Comparison of ENCODE assay signal across 8 mouse cellular contexts in genomic region chr4:62693839-62694238, GRCm38 (mm10).
DNase-seq lines count a peak whose midpoint lies in the region; ATAC-seq and TF ChIP-seq lines count a peak whose summit lies in the region.

No protein-coding gene starts in this region.

- no peak overlapping the region for H3K4me3 ChIP-seq in kidney, adult 2 months (ENCODE audit: insufficient read depth, low read depth, low read length)
- H3K4me3 ChIP-seq in kidney, embryonic 14.5 days (ENCODE audit: low read length), result no peak overlapping the region
- no peak overlapping the region for H3K4me3 ChIP-seq in ES-Bruce4 (ENCODE audit: low read depth, low read length)
- no peak overlapping the region for H3K4me3 ChIP-seq in lung, embryonic 14.5 days (ENCODE audit: low read depth, low read length)

- H3K27ac ChIP-seq in kidney, adult 2 months (ENCODE audit: insufficient read depth, low read depth, low read length), result no peak overlapping the region
- no peak overlapping the region for H3K27ac ChIP-seq in kidney, embryonic 14.5 days (ENCODE audit: low read depth, low read length)
- no peak overlapping the region for H3K27ac ChIP-seq in ES-Bruce4 (ENCODE audit: insufficient read depth, low read length)
- H3K27ac ChIP-seq in lung, embryonic 14.5 days (ENCODE audit: low read depth), result no peak overlapping the region

- H3K4me1 ChIP-seq in kidney, adult 2 months (ENCODE audit: control insufficient read depth, insufficient read depth, low read length), result peaks cover 5% of the 10 kb centered on the region
- H3K4me1 ChIP-seq in kidney, embryonic 14.5 days (ENCODE audit: control insufficient read depth, insufficient read depth, low read length), result peaks cover 4% of the 10 kb centered on the region; the same call in 1 of the 2 replicates
- no peaks in the 10 kb centered on the region for H3K4me1 ChIP-seq in ES-Bruce4 (ENCODE audit: control insufficient read depth, insufficient read depth, low read length)
- peaks cover 6% of the 10 kb centered on the region; the same call in 1 of the 2 replicates for H3K4me1 ChIP-seq in lung, embryonic 14.5 days (ENCODE audit: insufficient read depth)

- peak; percentile 61 for DNase-seq in kidney, adult 2 months
- peak; percentile 42 to 55 for DNase-seq in cerebellum, postnatal 36 days
- DNase-seq in lung, embryonic 14.5 days, result peak; percentile 80
- DNase-seq in thymus, postnatal 36 days, result peak; percentile 57 to 58
- DNase-seq in ovary, adult 18-20 months (ENCODE audit: low spot score), result no peak

- no peaks in the 10 kb centered on the region for H3K9me3 ChIP-seq in kidney, embryonic 14.5 days (ENCODE audit: control insufficient read depth, low read length)
- no peaks in the 10 kb centered on the region for H3K9me3 ChIP-seq in ES-Bruce4 (replicated peaks; ENCODE audit: control insufficient read depth, insufficient read depth, low read length, poor library complexity, severe bottlenecking)
- no peaks in the 10 kb centered on the region for H3K9me3 ChIP-seq in lung, embryonic 14.5 days (ENCODE audit: low read depth, low read length)

- TF ChIP-seq EP300 in ES-Bruce4 (IDR thresholded peaks at IDR 0.05; ENCODE audit: insufficient read depth, low read depth, low read length), result no peak

- no peak for TF ChIP-seq POLR2A in kidney, adult 2 months (IDR thresholded peaks at IDR 0.05; ENCODE audit: low read depth, low read length)
- no peak for TF ChIP-seq POLR2A in ES-Bruce4 (IDR thresholded peaks at IDR 0.05; ENCODE audit: insufficient read depth, low read length)

- no peak for ATAC-seq in kidney, embryonic 14.5 days (ENCODE audit: low FRiP score, low TSS enrichment)
- ATAC-seq in hematopoietic stem cell, adult 5-6 weeks (replicated peaks in 1 of 2; ENCODE audit: insufficient read depth in 1 of 2, low FRiP score in 2 of 2, low TSS enrichment in 1 of 2, low read depth in 1 of 2, poor library complexity in 2 of 2, severe bottlenecking in 2 of 2), result 0 out of 4 replicates have a peak, but pooled peaks have one; percentile 16 to 22
- ATAC-seq in lung, embryonic 14.5 days (ENCODE audit: insufficient read depth), result no peak

- no peaks in the 10 kb centered on the region for H3K36me3 ChIP-seq in kidney, adult 2 months (ENCODE audit: control insufficient read depth, insufficient read depth, low read length)
- H3K36me3 ChIP-seq in kidney, embryonic 14.5 days (ENCODE audit: control insufficient read depth, insufficient read depth, low read length), result peaks cover 36% of the 10 kb centered on the region; the same call in 1 of the 2 replicates
- H3K36me3 ChIP-seq in ES-Bruce4 (ENCODE audit: control insufficient read depth, insufficient read depth, low read length, poor library complexity, severe bottlenecking), result no peaks in the 10 kb centered on the region
- H3K36me3 ChIP-seq in lung, embryonic 14.5 days (ENCODE audit: insufficient read depth), result peaks cover 37% of the 10 kb centered on the region

- TF ChIP-seq CTCF in kidney, adult 2 months (conservative IDR thresholded peaks at IDR 0.05; ENCODE audit: insufficient read depth, insufficient read length, low read depth, low read length), result peak; percentile 41
- peak; percentile 66 for TF ChIP-seq CTCF in ES-Bruce4 (IDR thresholded peaks at IDR 0.05; ENCODE audit: low read depth, low read length)
- TF ChIP-seq CTCF in lung, embryonic 14.5 days (IDR thresholded peaks at IDR 0.05; ENCODE audit: low read depth), result peak; percentile 68

- H3K27me3 ChIP-seq in kidney, adult 2 months (replicated peaks; ENCODE audit: control insufficient read depth, insufficient read depth, low read length), result no peaks in the 10 kb centered on the region
- no peaks in the 10 kb centered on the region for H3K27me3 ChIP-seq in kidney, embryonic 14.5 days (ENCODE audit: control insufficient read depth, insufficient read depth, low read length)
- H3K27me3 ChIP-seq in ES-Bruce4 (ENCODE audit: control insufficient read depth, insufficient read depth, low read length, poor library complexity, severe bottlenecking), result no peaks in the 10 kb centered on the region
- no peaks in the 10 kb centered on the region for H3K27me3 ChIP-seq in lung, embryonic 14.5 days (ENCODE audit: insufficient read depth, low read length)

- no peak overlapping the region for H3K4me2 ChIP-seq in kidney, embryonic 14.5 days (replicated peaks; ENCODE audit: low read depth, low read length)
- no peak overlapping the region for H3K4me2 ChIP-seq in lung, embryonic 14.5 days

- no peak overlapping the region for H3K9ac ChIP-seq in kidney, embryonic 14.5 days (ENCODE audit: low read depth, low read length)
- no peak overlapping the region for H3K9ac ChIP-seq in ES-Bruce4 (ENCODE audit: low read depth, poor library complexity, severe bottlenecking)
- H3K9ac ChIP-seq in lung, embryonic 14.5 days, result no peak overlapping the region

- 42% methylated on average over 10 of the region's 10 CpGs for WGBS in kidney, adult 2 months
- 41% methylated on average over 10 of the region's 10 CpGs for WGBS in kidney, embryonic 14.5 days
- WGBS in lung, embryonic 14.5 days, result 38% methylated on average over 10 of the region's 10 CpGs

Comparison
In these comparisons a context has a peak if more than half of its experiments do, and no peak if none do; other contexts are left out.
1. ATAC-seq: peak in hematopoietic stem cell, adult 5-6 weeks (2 of 2); none in kidney, embryonic 14.5 days (single experiment) and lung, embryonic 14.5 days (single experiment).
2. Peak in every context shown above with its lines, with median percentiles within 50 percentile points of each other: CTCF ChIP-seq.